Mouse (Mus musculus) brain, embryonic 14.5 days (tissue): ENCODE measurements at regions not wholly inside any gene's neighbourhood (a gene's known extent, or its start where the extent isn't known, plus 50 kb on each side); places are given as distances from the start of the nearest gene placed in this dataset.

ENCODE experiments used
- CTCF ChIP-seq: fragments of 200-500 bp; IDR thresholded peaks from 2 replicates; pipeline ENCODE4 v1.5.1; 2012; ENCODE audit warnings: inconsistent platforms, mild to moderate bottlenecking, moderate library complexity, borderline replicate concordance; ENCODE audit not compliant: insufficient read depth, insufficient read length; ENCODE audit errors: extremely low read depth
- POLR2A ChIP-seq: fragments of 200-500 bp; IDR thresholded peaks from 2 replicates; pipeline ENCODE4 v1.6.1; 2012; ENCODE audit warnings: mild to moderate bottlenecking, inconsistent platforms, borderline replicate concordance; ENCODE audit not compliant: poor library complexity, insufficient read depth, insufficient read length, severe bottlenecking; ENCODE audit errors: extremely low read depth

GRCm38 (mm10) chr1:73348476-73348875 is 332.8 kb upstream of the Tnp1 start:
- TF ChIP-seq POLR2A (no peak), CTCF (no peak)
